Mouse (Mus musculus) olfactory bulb, adult 2 months (tissue): ENCODE measurements around the gene Myadml2. TPM values are rescaled to one million over a fixed set of nuclear protein-coding genes. Genes with fewer than 3 reads are reported as not detected.

Experiments used
- H3K27ac ChIP-seq: fragments of 200-500 bp; 2 replicates; pipeline ENCODE4 v1.5.1; 2012; ENCODE audit warnings: low read depth, low read length; ENCODE audit not compliant: insufficient read depth
- H3K4me1 ChIP-seq: fragments of 200-500 bp; 2 replicates; pipeline ENCODE4 v1.6.1; 2012; ENCODE audit warnings: low read length; ENCODE audit not compliant: control insufficient read depth, insufficient read depth
- H3K4me3 ChIP-seq: fragments of 200-500 bp; 2 replicates; pipeline ENCODE4 v1.5.1; 2012; ENCODE audit warnings: mild to moderate bottlenecking, low read depth, low read length, moderate library complexity; ENCODE audit not compliant: insufficient read depth
- CTCF ChIP-seq: fragments of 200-500 bp; IDR thresholded peaks from 2 replicates; pipeline ENCODE4 v1.5.1; 2012; ENCODE audit warnings: low read depth, mild to moderate bottlenecking, low read length, moderate library complexity; ENCODE audit not compliant: insufficient read depth
- POLR2A ChIP-seq: fragments of 200-500 bp; IDR thresholded peaks from 2 replicates; pipeline ENCODE4 v1.6.1; 2012; ENCODE audit warnings: mild to moderate bottlenecking, low read depth, low read length, moderate library complexity; ENCODE audit not compliant: insufficient read depth
- WGBS: fragments of 180-500 bp; shearing (Covaris S2); methylation state at CpG from one replicate; pipeline ENCODE4 v1.1.7; 2018; 5-methylcytosine and 5-hydroxymethylcytosine counted together
- polyA plus RNA-seq: library from polyadenylated mRNA; stranded (reverse); fragments of >200 nt; gene quantifications from 2 replicates; pipeline ENCODE4 v1.2.4, GENCODE M21; 2012; ENCODE audit warnings: low replicate concordance; ENCODE audit not compliant: missing spikeins, insufficient read depth, insufficient read length

Myadml2 gene
- polyA plus RNA-seq, 1 experiment, result not detected

- WGBS, result 4% methylated on average over 99 of the region's 99 CpGs
Observed at GRCm38 (mm10) chr11:120597240-120598235, 50.4 kb downstream of the Myadml2 start.

More at GRCm38 (mm10) chr11:120597240-120598235, 50.4 kb downstream of the Myadml2 start:
- peaks cover 16% of the 10 kb centered on the region for H3K4me1 ChIP-seq
- TF ChIP-seq CTCF (no peak), POLR2A (no peak)
- H3K4me3 ChIP-seq, result peak overlapping the region; percentile 86
- H3K27ac ChIP-seq, result no peak overlapping the region

Other genes with a start within 250 kb of the Myadml2 start
- not detected in 2 replicates for gene Nploc4, start 210.4 kb downstream of the Myadml2 start, polyA plus RNA-seq
- gene Tspan10, start 205.5 kb downstream of the Myadml2 start, polyA plus RNA-seq, result not detected in 2 replicates
- not detected in 2 replicates for gene Pde6g, start 194.7 kb downstream of the Myadml2 start, polyA plus RNA-seq
- not detected in 2 replicates for gene Oxld1, start 190.1 kb downstream of the Myadml2 start, polyA plus RNA-seq
- not detected in 2 replicates for gene Ccdc137, start 190.0 kb downstream of the Myadml2 start, polyA plus RNA-seq
- not detected in 2 replicates for gene Arl16, start 180.6 kb downstream of the Myadml2 start, polyA plus RNA-seq
- not detected in 2 replicates for gene Mrpl12, start 163.5 kb downstream of the Myadml2 start, polyA plus RNA-seq
- not detected in 2 replicates for gene Slc25a10, start 156.3 kb downstream of the Myadml2 start, polyA plus RNA-seq
- gene Gcgr, start 117.5 kb downstream of the Myadml2 start, polyA plus RNA-seq, result not detected in 2 replicates
- not detected in 2 replicates for gene Mcrip1, start 98.4 kb downstream of the Myadml2 start, polyA plus RNA-seq
- not detected in 2 replicates for gene Ppp1r27, start 97.0 kb downstream of the Myadml2 start, polyA plus RNA-seq
- gene P4hb, start 74.9 kb downstream of the Myadml2 start, polyA plus RNA-seq, result 309 TPM in 1 of 2 replicates, not detected in the other
- 143 TPM in 1 of 2 replicates, not detected in the other for gene Arhgdia, start 66.5 kb downstream of the Myadml2 start, polyA plus RNA-seq
- not detected in 2 replicates for gene Alyref, start 49.8 kb downstream of the Myadml2 start, polyA plus RNA-seq
- not detected in 2 replicates for gene Anapc11, start 49.7 kb downstream of the Myadml2 start, polyA plus RNA-seq
- gene Npb, start 39.7 kb downstream of the Myadml2 start, polyA plus RNA-seq, result not detected in 2 replicates
- gene Pcyt2, start 30.2 kb downstream of the Myadml2 start, polyA plus RNA-seq, result not detected in 2 replicates
- gene Sirt7, start 22.9 kb downstream of the Myadml2 start, polyA plus RNA-seq, result not detected in 2 replicates
- gene Mafg, start 14.6 kb downstream of the Myadml2 start, polyA plus RNA-seq, result 234 TPM in 1 of 2 replicates, not detected in the other
- gene Pycr1, start 4.4 kb downstream of the Myadml2 start, polyA plus RNA-seq, result not detected in 2 replicates
- not detected in 2 replicates for gene Notum, start 13.0 kb upstream of the Myadml2 start, polyA plus RNA-seq
- gene Aspscr1, start 24.8 kb upstream of the Myadml2 start, polyA plus RNA-seq, result not detected in 2 replicates
- not detected in 2 replicates for gene Cenpx, start 65.6 kb upstream of the Myadml2 start, polyA plus RNA-seq
- not detected in 2 replicates for gene Lrrc45, start 65.8 kb upstream of the Myadml2 start, polyA plus RNA-seq
- gene Rac3, start 73.3 kb upstream of the Myadml2 start, polyA plus RNA-seq, result not detected in 2 replicates
- gene Dcxr, start 79.1 kb upstream of the Myadml2 start, polyA plus RNA-seq, result not detected in 2 replicates
- not detected in 2 replicates for gene Cbr2, start 84.0 kb upstream of the Myadml2 start, polyA plus RNA-seq
- not detected in 2 replicates for gene Hmga1b, start 114.6 kb upstream of the Myadml2 start, polyA plus RNA-seq
- gene Rfng, start 136.0 kb upstream of the Myadml2 start, polyA plus RNA-seq, result not detected in 2 replicates
- not detected in 2 replicates for gene Gps1, start 136.1 kb upstream of the Myadml2 start, polyA plus RNA-seq
- gene Dus1l, start 148.2 kb upstream of the Myadml2 start, polyA plus RNA-seq, result not detected in 2 replicates
- gene Fasn, start 176.4 kb upstream of the Myadml2 start, polyA plus RNA-seq, result not detected in 2 replicates